In genomic region chr4:133728256-133728655, GRCm38 (mm10) we compare ENCODE assay signal across 9 mouse cellular contexts. TPM values are rescaled to one million over a fixed set of nuclear protein-coding genes. Genes with fewer than 3 reads are reported as not detected.
DNase-seq lines count a peak whose midpoint lies in the region; ATAC-seq lines count a peak whose summit lies in the region.
"Had no signal": no experiment of that assay in that cellular context is flagged by ENCODE, and none has a peak within 500 bp of the region (broad histone marks: within the 10 kb centered on the region; RNA-seq: fewer than 3 reads in every experiment).

No protein-coding gene starts in this region.

- H3K27ac ChIP-seq in heart, embryonic 13.5 days (replicated peaks): peak overlapping the region; percentile 88
- no peak overlapping the region for H3K27ac ChIP-seq in neural tube, embryonic 12.5 days
- H3K27ac ChIP-seq in hindbrain, embryonic 13.5 days: peak overlapping the region; percentile 90
- H3K27ac ChIP-seq in stomach, embryonic 16.5 days (ENCODE audit: low read length): peak overlapping the region; percentile 88; the same call in 1 of the 2 replicates

- DNase-seq in heart, postnatal 36 days: no peak
- no peak for DNase-seq in neural tube, embryonic 10.5 days (ENCODE audit: extremely low spot score, low spot score)
- DNase-seq in left cerebral cortex, postnatal 14 days (ENCODE audit: low spot score in 2 of 2): no peak
- no peak for DNase-seq in spleen, postnatal 14 days (ENCODE audit: low spot score in 2 of 2)
- DNase-seq: adrenal gland, postnatal 25 days had no signal

- peaks cover 95% of the 10 kb centered on the region for H3K4me1 ChIP-seq in heart, embryonic 13.5 days
- peaks cover 59% of the 10 kb centered on the region for H3K4me1 ChIP-seq in neural tube, embryonic 12.5 days
- peaks cover 78% of the 10 kb centered on the region for H3K4me1 ChIP-seq in hindbrain, embryonic 13.5 days (replicated peaks)
- H3K4me1 ChIP-seq in stomach, embryonic 16.5 days (ENCODE audit: control insufficient read depth, insufficient read depth, low read length): peaks cover 55% of the 10 kb centered on the region

- intact Hi-C loops in heart, postnatal 36 days (cut with DNase I): loop anchor here (1.0 to 5.0 kb wide), 2 partner anchors 21 to 36 kb away; no protein-coding TSS in a partner anchor
- intact Hi-C loops in left cerebral cortex, postnatal 14 days (cut with DNase I): no loop called here

- peaks cover 14% of the 10 kb centered on the region for H3K36me3 ChIP-seq in heart, embryonic 13.5 days
- H3K36me3 ChIP-seq in neural tube, embryonic 12.5 days: peaks cover 4% of the 10 kb centered on the region
- no peaks in the 10 kb centered on the region for H3K36me3 ChIP-seq in hindbrain, embryonic 13.5 days
- no peaks in the 10 kb centered on the region for H3K36me3 ChIP-seq in stomach, embryonic 16.5 days (ENCODE audit: control insufficient read depth, insufficient read depth, low read length)

- H3K4me2 ChIP-seq in heart, embryonic 13.5 days: peak overlapping the region; percentile 69
- peak overlapping the region; percentile 51; the same call in 1 of the 2 replicates for H3K4me2 ChIP-seq in neural tube, embryonic 12.5 days (replicated peaks)
- H3K4me2 ChIP-seq in hindbrain, embryonic 13.5 days: peak overlapping the region; percentile 51
- no peak overlapping the region for H3K4me2 ChIP-seq in stomach, embryonic 16.5 days (ENCODE audit: low read depth, low read length)

- no peaks in the 10 kb centered on the region for H3K27me3 ChIP-seq in heart, embryonic 13.5 days (replicated peaks)
- no peaks in the 10 kb centered on the region for H3K27me3 ChIP-seq in neural tube, embryonic 12.5 days (replicated peaks)
- H3K27me3 ChIP-seq in hindbrain, embryonic 13.5 days: no peaks in the 10 kb centered on the region
- H3K27me3 ChIP-seq in stomach, embryonic 16.5 days (ENCODE audit: control insufficient read depth, insufficient read depth, low read length): no peaks in the 10 kb centered on the region

- no peak overlapping the region for H3K4me3 ChIP-seq in heart, embryonic 13.5 days
- H3K4me3 ChIP-seq in neural tube, embryonic 12.5 days: no peak overlapping the region
- no peak overlapping the region for H3K4me3 ChIP-seq in hindbrain, embryonic 13.5 days
- no peak overlapping the region for H3K4me3 ChIP-seq in stomach, embryonic 16.5 days (replicated peaks; ENCODE audit: low read length)

- peak overlapping the region; percentile 74; the same call in 1 of the 2 replicates for H3K9ac ChIP-seq in heart, embryonic 13.5 days
- no peak overlapping the region for H3K9ac ChIP-seq in neural tube, embryonic 12.5 days
- no peak overlapping the region for H3K9ac ChIP-seq in hindbrain, embryonic 13.5 days
- H3K9ac ChIP-seq in stomach, embryonic 16.5 days (ENCODE audit: low read length): no peak overlapping the region

- no peak for ATAC-seq in heart, embryonic 13.5 days (ENCODE audit: extremely low read depth, insufficient number of reproducible peaks, low FRiP score, low TSS enrichment)
- ATAC-seq in neural tube, embryonic 12.5 days (ENCODE audit: low FRiP score, low read depth): no peak
- no peak for ATAC-seq in hindbrain, embryonic 13.5 days (ENCODE audit: low FRiP score)
- no peak for ATAC-seq in stomach, embryonic 16.5 days (ENCODE audit: insufficient read depth, low FRiP score)

- WGBS in heart, embryonic 13.5 days: 23% methylated on average over 9 of the region's 9 CpGs
- WGBS in neural tube, embryonic 12.5 days: 19% methylated on average over 9 of the region's 9 CpGs
- 38% methylated on average over 9 of the region's 9 CpGs for WGBS in hindbrain, embryonic 13.5 days
- WGBS in stomach, embryonic 16.5 days: 42% methylated on average over 9 of the region's 9 CpGs

- H3K9me3 ChIP-seq in heart, embryonic 13.5 days: no peaks in the 10 kb centered on the region
- no peaks in the 10 kb centered on the region for H3K9me3 ChIP-seq in neural tube, embryonic 12.5 days
- no peaks in the 10 kb centered on the region for H3K9me3 ChIP-seq in hindbrain, embryonic 13.5 days
- H3K9me3 ChIP-seq in stomach, embryonic 16.5 days (replicated peaks; ENCODE audit: control insufficient read depth, low read length): no peaks in the 10 kb centered on the region

RNA-seq across cellular contexts. Expression of gene Arid1a, which starts 28.3 kb away (rescaled TPM):
- polyA plus RNA-seq in heart, embryonic 13.5 days (2015; fragmentation: Nextera tagmentation; extraction: Ambion mirVana): 21.1 and 21.2 TPM in 2 replicates
- 10 to 100 TPM; 37.7 to 42.1 TPM for total RNA-seq in heart, postnatal 36 days (2021)
- polyA plus RNA-seq in neural tube, embryonic 12.5 days (2016; fragmentation: Nextera tagmentation; extraction: Ambion mirVana): 41.0 and 42.4 TPM in 2 replicates
- polyA plus RNA-seq in hindbrain, embryonic 13.5 days (2015; fragmentation: Nextera tagmentation; extraction: Ambion mirVana): 35.6 and 37.4 TPM in 2 replicates
- 25.0 and 26.1 TPM in 2 replicates for polyA plus RNA-seq in stomach, embryonic 16.5 days (2015; fragmentation: Nextera tagmentation; extraction: Ambion mirVana)
- 10 to 100 TPM; 74.1 to 75.8 TPM for total RNA-seq in left cerebral cortex, postnatal 14 days (2021)

RNA-seq across cellular contexts. Expression of gene Pigv, which starts 55.8 kb away (rescaled TPM):
- polyA plus RNA-seq in heart, embryonic 13.5 days (2015; fragmentation: Nextera tagmentation; extraction: Ambion mirVana): 12.8 and 15.7 TPM in 2 replicates
- total RNA-seq in heart, postnatal 36 days (2021): 10 to 100 TPM; 10.8 to 11.3 TPM
- polyA plus RNA-seq in neural tube, embryonic 12.5 days (2016; fragmentation: Nextera tagmentation; extraction: Ambion mirVana): 16.4 and 16.9 TPM in 2 replicates
- 13.4 and 14.1 TPM in 2 replicates for polyA plus RNA-seq in hindbrain, embryonic 13.5 days (2015; fragmentation: Nextera tagmentation; extraction: Ambion mirVana)
- 17.9 and 20.1 TPM in 2 replicates for polyA plus RNA-seq in stomach, embryonic 16.5 days (2015; fragmentation: Nextera tagmentation; extraction: Ambion mirVana)
- total RNA-seq in left cerebral cortex, postnatal 14 days (2021): 1 to 10 TPM; 6.2 TPM
